Mouse (Mus musculus) cerebellum, adult 2 months (tissue): ENCODE results near the gene Tssk3. TPM values are rescaled to one million over a fixed set of nuclear protein-coding genes. Genes with fewer than 3 reads are reported as not detected.
A peak's percentile ranks its signal among the peaks of the same experiment; 100 is the strongest.

Source experiments
- DNase-seq, 2 experiments: peaks; one replicate each; pipeline ENCODE4 v3.0.0; 2021
- H3K27ac ChIP-seq: fragments of 200-500 bp; 2 replicates; pipeline ENCODE4 v1.5.1; 2012; ENCODE audit warnings: low read length, control low read depth, inconsistent platforms; ENCODE audit not compliant: insufficient read depth
- H3K27me3 ChIP-seq: fragments of 200-500 bp; 2 replicates; pipeline ENCODE4 v1.6.1; 2012; ENCODE audit warnings: inconsistent platforms, mild to moderate bottlenecking, low read length, moderate library complexity; ENCODE audit not compliant: control insufficient read depth, insufficient read depth
- H3K4me1 ChIP-seq: fragments of 200-500 bp; 2 replicates; pipeline ENCODE4 v1.6.1; 2011; ENCODE audit warnings: low read length; ENCODE audit not compliant: control insufficient read depth, insufficient read depth
- H3K4me3 ChIP-seq: fragments of 200-500 bp; replicated peaks from 2 replicates; pipeline ENCODE3; 2011; ENCODE audit warnings: mild to moderate bottlenecking, low read depth, low read length, control low read depth; ENCODE audit not compliant: insufficient read depth
- CTCF ChIP-seq: fragments of 200-500 bp; IDR thresholded peaks from 2 replicates; pipeline ENCODE4 v1.5.1; 2011; ENCODE audit warnings: low read depth, mild to moderate bottlenecking, control low read depth, low read length, moderate library complexity, borderline replicate concordance; ENCODE audit not compliant: insufficient read depth
- POLR2A ChIP-seq: fragments of 200-500 bp; IDR thresholded peaks from 2 replicates; pipeline ENCODE4 v1.6.1; 2011; ENCODE audit warnings: low read length, control low read depth, borderline replicate concordance; ENCODE audit not compliant: insufficient read depth
- WGBS: fragments of 180-500 bp; shearing (Covaris S2); methylation state at CpG from one replicate; pipeline ENCODE4 v1.1.7; 2018; 5-methylcytosine and 5-hydroxymethylcytosine counted together
- polyA plus RNA-seq: library from polyadenylated mRNA; depleted of rRNA; stranded (reverse); fragments of >200 nt; gene quantifications from 2 replicates; pipeline ENCODE4 v1.2.3, GENCODE M21; 2012

Gene Tssk3
- polyA plus RNA-seq, 1 experiment: 0.16 TPM

DNA sequence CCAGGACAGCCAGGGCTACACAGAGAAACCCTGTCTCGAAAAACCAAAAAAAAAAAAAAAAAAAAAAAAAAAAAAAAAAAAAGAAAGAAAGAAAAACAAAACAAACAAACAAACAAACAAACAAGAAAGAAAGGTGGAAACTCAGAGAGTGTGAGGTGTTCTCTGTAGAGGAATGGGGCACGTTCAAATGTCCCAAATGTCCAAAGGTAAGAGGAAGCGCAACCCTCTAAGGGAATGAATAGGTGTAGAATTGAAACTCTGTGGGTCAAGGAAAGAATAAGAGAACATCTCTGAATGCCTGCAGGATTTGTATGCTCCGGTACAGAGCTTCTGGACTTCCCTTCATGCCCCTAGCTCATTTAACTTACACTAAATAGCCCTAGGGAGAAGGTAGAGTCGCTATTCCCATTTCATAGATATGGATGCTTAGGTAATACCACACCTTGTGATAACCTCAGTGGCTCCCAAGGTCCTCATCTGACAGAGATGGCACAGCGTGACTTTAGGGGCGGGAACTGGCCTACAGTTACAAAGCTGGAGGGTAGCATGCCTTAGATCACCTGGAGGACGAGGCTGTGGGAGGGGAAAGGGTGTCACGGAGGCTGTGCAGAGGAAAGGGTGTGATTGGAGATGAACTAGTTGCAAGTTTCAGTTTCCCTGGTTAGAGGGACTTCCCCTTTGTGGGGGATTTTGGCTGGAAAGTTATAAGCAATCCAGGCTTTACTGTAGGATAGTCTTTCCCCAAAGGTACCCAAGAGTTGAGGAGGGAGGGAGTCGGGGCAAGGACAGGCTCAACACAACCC, 16.8 kb upstream of the Tssk3 start:
- Histone ChIP-seq H3K4me1 (no peaks in the 10 kb centered on the region), H3K27me3 (no peaks in the 10 kb centered on the region), H3K27ac (no peak overlapping the region), H3K4me3 (no peak overlapping the region)
- 81% methylated on average over 9 of the region's 10 CpGs for WGBS
- TF ChIP-seq POLR2A (no peak), CTCF (no peak)
- DNase-seq: no peak

DNA sequence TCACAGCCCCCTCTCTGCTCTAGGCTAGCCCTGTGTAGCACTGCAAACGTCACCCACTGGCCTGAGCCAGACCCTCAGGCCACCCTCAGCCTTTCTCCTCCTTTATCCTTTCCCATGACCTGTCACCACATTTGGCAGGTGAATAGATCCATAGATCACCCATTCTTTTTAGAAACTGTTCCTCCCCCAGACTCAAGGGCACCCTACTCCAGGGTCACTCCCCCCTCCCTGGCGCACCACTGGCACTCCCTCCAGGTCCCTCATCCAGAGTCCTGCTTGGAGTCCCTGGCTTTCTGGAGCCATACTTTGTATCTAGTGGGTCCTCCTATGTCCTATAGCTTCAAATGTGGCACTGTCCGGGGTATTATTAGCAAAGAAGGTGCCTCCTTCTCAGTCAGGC, 14.7 kb upstream of the Tssk3 start:
- no peak for DNase-seq
- Histone ChIP-seq H3K4me3 (no peak overlapping the region), H3K27me3 (no peaks in the 10 kb centered on the region), H3K27ac (no peak overlapping the region), H3K4me1 (no peaks in the 10 kb centered on the region)
- TF ChIP-seq CTCF (no peak), POLR2A (no peak)
- 93% methylated on average over 3 of the region's 3 CpGs for WGBS

DNA sequence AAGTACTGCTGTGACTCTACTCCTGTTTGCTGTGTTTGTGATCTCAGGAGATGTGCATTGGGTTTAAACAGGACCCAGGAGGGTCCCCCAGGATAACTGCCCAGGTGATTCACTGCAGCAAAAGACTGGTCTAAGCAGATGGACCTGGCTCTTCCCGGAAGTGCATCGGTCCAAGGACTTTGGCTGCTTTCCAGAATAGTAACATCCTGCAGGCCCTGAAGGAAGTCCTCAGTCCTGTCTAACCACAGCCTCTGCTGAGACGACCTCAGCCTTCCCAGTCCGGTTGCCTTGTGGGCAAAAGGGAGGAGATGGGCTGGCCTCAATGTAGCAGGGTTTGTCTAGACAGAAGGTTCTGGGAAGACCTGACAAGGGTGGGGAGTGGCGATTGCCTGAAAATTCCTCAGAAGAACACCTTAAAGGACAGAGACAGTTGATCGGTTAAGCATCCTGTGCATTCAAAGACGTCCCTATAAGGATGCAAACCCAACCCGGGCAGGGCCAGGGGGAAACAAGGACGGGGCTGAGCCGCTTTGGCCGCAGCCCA, 12.2 kb upstream of the Tssk3 start:
- H3K4me1 ChIP-seq: no peaks in the 10 kb centered on the region
- no peak for DNase-seq
- TF ChIP-seq POLR2A: no peak
- no peak for TF ChIP-seq CTCF
- no peak overlapping the region for H3K27ac ChIP-seq
- H3K4me3 ChIP-seq: no peak overlapping the region
- WGBS: 70% methylated on average over 11 of the region's 11 CpGs
- no peaks in the 10 kb centered on the region for H3K27me3 ChIP-seq

DNA sequence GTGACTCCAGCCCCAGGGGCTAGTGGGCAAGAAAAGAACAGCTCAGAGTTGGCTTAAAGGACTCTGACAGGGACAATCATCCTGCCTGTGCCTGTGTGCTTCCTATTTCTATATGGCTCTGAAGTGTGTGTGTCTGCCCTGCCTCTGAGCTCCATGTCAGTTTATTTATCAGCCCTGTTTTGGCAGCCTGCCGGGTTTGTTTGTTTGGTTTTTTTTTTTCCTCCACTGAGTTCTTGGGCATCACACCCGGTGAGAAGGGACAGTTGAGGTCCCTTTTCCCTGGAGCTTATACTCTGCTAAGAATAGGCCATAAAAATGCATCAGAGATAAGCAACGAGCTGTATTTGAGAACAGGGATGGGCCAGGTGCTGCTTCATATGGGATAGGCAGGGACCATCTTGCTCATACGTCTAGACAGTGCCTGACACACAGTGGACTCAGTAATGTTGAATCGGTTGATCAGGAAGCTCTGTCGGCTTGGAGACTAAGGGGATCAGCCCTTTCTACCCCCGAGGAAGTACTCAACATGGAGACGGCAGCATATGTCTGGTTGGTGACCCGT, 11.6 kb upstream of the Tssk3 start:
- Histone ChIP-seq H3K4me3 (no peak overlapping the region), H3K27me3 (no peaks in the 10 kb centered on the region), H3K4me1 (no peaks in the 10 kb centered on the region), H3K27ac (no peak overlapping the region)
- TF ChIP-seq CTCF: no peak
- no peak for TF ChIP-seq POLR2A
- no peak for DNase-seq
- 67% methylated on average over 9 of the region's 9 CpGs for WGBS

DNA sequence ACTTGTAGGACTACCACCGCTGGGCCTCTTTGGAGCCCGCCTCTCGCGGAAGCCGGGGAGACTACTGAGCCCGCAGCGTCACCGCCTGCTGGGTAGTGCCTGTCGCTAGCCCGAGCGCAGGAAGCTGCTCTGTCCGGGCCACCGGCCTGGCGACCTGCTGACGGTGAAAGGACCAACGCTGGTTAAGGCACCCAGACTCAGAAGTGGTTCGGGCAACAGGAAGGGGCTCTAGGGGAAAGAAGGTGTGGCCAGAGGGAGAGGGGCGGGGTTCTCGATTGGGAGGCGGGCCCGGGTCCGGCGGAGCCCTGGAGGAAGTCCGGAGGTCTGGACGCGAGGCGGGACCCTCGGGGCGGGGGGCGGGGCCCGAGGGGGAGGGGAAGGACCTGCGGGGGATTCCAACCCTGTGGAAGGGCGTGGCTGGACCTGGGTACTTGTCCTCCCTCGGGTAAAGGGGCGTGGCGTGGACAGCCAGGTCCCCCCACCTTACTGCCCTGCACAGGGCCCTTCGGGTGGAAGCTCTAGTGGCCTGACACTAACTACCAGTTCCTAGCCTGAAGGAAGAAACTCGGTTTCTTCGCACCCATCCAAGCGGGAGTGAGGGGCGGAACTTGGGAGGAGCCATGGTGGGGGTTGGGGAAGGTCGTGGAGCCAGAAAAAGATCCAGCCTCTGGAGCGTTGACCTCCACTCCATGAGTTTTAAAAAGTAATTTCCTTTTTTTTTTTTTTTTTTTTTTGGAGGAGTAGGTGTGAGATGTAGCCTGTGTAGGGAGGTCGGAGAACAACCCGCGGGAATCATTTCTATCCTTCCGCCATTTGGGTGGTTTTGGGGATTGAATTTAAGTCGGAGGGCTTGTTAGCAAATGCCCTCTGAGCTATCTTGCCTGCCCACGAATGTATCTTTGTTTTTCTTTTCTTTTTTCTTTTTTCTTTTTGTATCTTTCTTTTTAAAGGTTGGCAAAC, 10.1 kb upstream of the Tssk3 start:
- no peak for TF ChIP-seq CTCF
- TF ChIP-seq POLR2A: no peak
- WGBS: 4% methylated on average over 46 of the region's 49 CpGs
- no peaks in the 10 kb centered on the region for H3K27me3 ChIP-seq
- DNase-seq: peak; percentile 40 to 54
- peak overlapping the region; percentile 57 for H3K4me3 ChIP-seq
- H3K27ac ChIP-seq: no peak overlapping the region
- H3K4me1 ChIP-seq: no peaks in the 10 kb centered on the region

DNA sequence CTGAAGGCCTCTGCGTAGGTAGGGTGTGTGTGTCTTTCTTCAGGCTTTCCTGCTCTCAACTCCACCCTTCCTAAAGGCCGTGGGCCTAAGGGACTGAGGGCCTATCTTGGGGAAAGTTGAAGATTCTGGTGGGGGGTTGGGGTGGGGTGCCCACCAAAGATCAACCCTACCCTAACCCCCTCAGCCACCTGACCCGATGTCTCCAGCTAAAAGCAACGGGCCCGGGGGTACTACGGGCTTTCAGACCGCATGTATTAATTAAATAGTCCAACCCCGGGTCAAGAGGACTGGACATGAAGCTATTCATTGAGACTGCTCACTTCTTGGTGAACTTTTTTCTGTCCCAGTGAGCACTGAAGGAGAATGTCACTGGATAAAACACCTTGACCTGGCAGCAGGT, 9.2 kb upstream of the Tssk3 start:
- no peaks in the 10 kb centered on the region for H3K27me3 ChIP-seq
- no peaks in the 10 kb centered on the region for H3K4me1 ChIP-seq
- no peak for DNase-seq
- H3K27ac ChIP-seq: no peak overlapping the region
- TF ChIP-seq CTCF (no peak), POLR2A (no peak)
- peak overlapping the region; percentile 57 for H3K4me3 ChIP-seq
- 80% methylated on average over 8 of the region's 8 CpGs for WGBS

DNA sequence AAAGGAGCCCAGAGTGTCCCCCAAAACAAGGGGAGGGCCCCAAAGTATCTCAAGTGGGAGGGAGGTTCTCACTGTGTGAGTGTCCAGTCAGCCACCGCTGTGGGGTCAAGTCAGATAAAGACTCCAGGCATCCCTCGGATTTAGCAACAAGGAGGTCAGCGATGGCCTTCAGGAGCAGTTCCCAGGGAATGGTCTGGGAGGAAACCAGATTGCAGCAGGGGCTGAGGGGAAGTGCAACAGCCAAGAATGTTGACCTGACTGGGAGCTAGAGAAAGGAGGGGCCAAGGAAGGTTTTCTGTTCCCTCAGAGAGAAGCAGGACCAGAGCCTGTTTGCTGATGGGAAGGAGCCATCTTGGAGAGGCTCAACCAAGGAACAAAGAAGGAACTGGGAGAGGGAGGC, 8.1 kb upstream of the Tssk3 start:
- no peaks in the 10 kb centered on the region for H3K4me1 ChIP-seq
- no peak overlapping the region for H3K27ac ChIP-seq
- DNase-seq: no peak
- no peak overlapping the region for H3K4me3 ChIP-seq
- WGBS: 91% methylated on average over 3 of the region's 3 CpGs
- no peaks in the 10 kb centered on the region for H3K27me3 ChIP-seq
- no peak for TF ChIP-seq CTCF
